Mouse (Mus musculus) C2C12 (cell line): Measurements from ENCODE around the gene Saxo1.

ENCODE experiments used
- CTCF ChIP-seq: IDR thresholded peaks from one replicate; pipeline ENCODE4 v1.5.1; 2011; ENCODE audit not compliant: control insufficient read depth, insufficient read depth, insufficient read length
- MAX ChIP-seq: IDR thresholded peaks from one replicate; pipeline ENCODE4 v1.6.1; 2011; ENCODE audit warnings: mild to moderate bottlenecking, control low read depth
- MYOG ChIP-seq: IDR thresholded peaks from one replicate; pipeline ENCODE4 v1.6.1; 2011; ENCODE audit not compliant: control insufficient read depth, insufficient read length; ENCODE audit errors: extremely low read depth

DNA sequence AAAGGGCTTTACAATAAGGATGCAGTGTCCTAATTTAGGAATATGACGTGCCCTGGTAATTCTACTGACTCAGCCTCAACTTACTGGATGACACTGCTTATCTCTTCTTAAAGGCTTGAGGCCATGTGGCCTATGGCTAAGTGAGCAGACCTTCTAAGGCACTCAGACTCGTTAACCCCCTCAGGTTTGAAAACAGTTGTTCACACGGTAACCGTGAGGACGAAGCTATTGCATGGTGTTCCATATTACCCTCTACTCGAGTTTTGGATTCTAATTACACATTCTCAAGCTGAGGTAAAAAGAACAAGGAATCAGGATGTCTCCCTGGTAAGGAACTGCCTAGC is 16.8 kb upstream of the Saxo1 start:
- TF ChIP-seq MYOG (no peak), CTCF (no peak), MAX (no peak)
